Mouse (Mus musculus) C2C12 (cell line): ENCODE measurements around the gene Ggcx.

Source experiments
- CTCF ChIP-seq: IDR thresholded peaks from one replicate; pipeline ENCODE4 v1.5.1; 2011; ENCODE audit not compliant: control insufficient read depth, insufficient read depth, insufficient read length
- MAX ChIP-seq: IDR thresholded peaks from one replicate; pipeline ENCODE4 v1.6.1; 2011; ENCODE audit warnings: mild to moderate bottlenecking, control low read depth
- MYOG ChIP-seq: IDR thresholded peaks from one replicate; pipeline ENCODE4 v1.6.1; 2011; ENCODE audit not compliant: control insufficient read depth, insufficient read length; ENCODE audit errors: extremely low read depth

DNA sequence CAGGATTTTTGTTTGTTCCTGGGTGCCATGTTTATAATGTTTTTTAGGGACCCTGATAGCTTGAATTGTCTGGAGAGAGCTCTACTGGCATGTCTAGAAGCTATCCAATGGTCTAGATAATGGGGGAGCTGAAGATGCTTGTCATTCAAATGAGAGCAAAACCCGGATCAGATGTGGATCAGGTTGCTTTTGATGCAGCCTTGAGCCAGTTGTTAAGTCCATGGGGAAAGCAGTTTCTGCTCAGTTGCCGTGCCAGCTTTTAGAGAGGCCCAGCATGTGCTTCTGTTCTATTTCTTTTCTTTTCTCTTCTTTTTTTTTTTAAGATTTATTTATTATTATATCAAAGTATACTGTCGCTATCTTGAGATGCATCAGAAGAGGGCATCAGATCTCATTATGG is 39.5 kb downstream of the Ggcx start:
- TF ChIP-seq MAX (no peak), MYOG (no peak), CTCF (no peak)
